Mouse (Mus musculus) kidney, embryonic 15.5 days (tissue): ENCODE results near the gene Xrcc3. TPM values are rescaled to one million over a fixed set of nuclear protein-coding genes. Genes with fewer than 3 reads are reported as not detected.

Source experiments
- ATAC-seq: fragments of 200-750 bp; cut with Nextera tagmentation; replicated peaks from 2 replicates; pipeline ENCODE4 v1.8.0; 2017; ENCODE audit warnings: moderate TSS enrichment; ENCODE audit not compliant: low FRiP score
- H3K27ac ChIP-seq: fragments of 300-500 bp; sonication (generic); 2 replicates; pipeline ENCODE4 v1.5.1; 2015; ENCODE audit warnings: mild to moderate bottlenecking, inconsistent platforms
- H3K27me3 ChIP-seq: fragments of 300-500 bp; sonication (generic); 2 replicates; pipeline ENCODE4 v1.6.1; 2015; ENCODE audit warnings: inconsistent platforms
- H3K36me3 ChIP-seq: fragments of 300-500 bp; sonication (generic); 2 replicates; pipeline ENCODE4 v1.6.1; 2015; ENCODE audit warnings: inconsistent platforms
- H3K4me1 ChIP-seq: fragments of 300-500 bp; sonication (generic); 2 replicates; pipeline ENCODE4 v1.6.1; 2015; ENCODE audit warnings: inconsistent platforms
- H3K4me2 ChIP-seq: fragments of 300-500 bp; sonication (generic); 2 replicates; pipeline ENCODE4 v1.6.1; 2015; ENCODE audit warnings: moderate library complexity, mild to moderate bottlenecking, inconsistent platforms
- H3K4me3 ChIP-seq: fragments of 300-500 bp; sonication (generic); replicated peaks from 2 replicates; pipeline ENCODE4 v1.5.1; 2015; ENCODE audit warnings: mild to moderate bottlenecking, inconsistent platforms
- H3K9ac ChIP-seq: fragments of 300-500 bp; sonication (generic); 2 replicates; pipeline ENCODE4 v1.6.1; 2015; ENCODE audit warnings: mild to moderate bottlenecking, inconsistent platforms
- H3K9me3 ChIP-seq: fragments of 300-500 bp; sonication (generic); replicated peaks from 2 replicates; pipeline ENCODE4 v1.6.1; 2016; ENCODE audit warnings: inconsistent platforms
- WGBS: fragments of 180-500 bp; shearing (Covaris S2); methylation state at CpG from one replicate; pipeline ENCODE4 v1.1.7; 2015; ENCODE audit warnings: mixed read lengths; 5-methylcytosine and 5-hydroxymethylcytosine counted together
- polyA plus RNA-seq: library from polyadenylated mRNA; unstranded; fragments of >200 nt; fragmentation: Nextera tagmentation; extraction: Ambion mirVana; gene quantifications from 2 replicates; pipeline ENCODE4 v1.2.1, GENCODE M21; 2015

Gene Xrcc3
- polyA plus RNA-seq: 14.0 and 14.3 TPM in 2 replicates

DNA sequence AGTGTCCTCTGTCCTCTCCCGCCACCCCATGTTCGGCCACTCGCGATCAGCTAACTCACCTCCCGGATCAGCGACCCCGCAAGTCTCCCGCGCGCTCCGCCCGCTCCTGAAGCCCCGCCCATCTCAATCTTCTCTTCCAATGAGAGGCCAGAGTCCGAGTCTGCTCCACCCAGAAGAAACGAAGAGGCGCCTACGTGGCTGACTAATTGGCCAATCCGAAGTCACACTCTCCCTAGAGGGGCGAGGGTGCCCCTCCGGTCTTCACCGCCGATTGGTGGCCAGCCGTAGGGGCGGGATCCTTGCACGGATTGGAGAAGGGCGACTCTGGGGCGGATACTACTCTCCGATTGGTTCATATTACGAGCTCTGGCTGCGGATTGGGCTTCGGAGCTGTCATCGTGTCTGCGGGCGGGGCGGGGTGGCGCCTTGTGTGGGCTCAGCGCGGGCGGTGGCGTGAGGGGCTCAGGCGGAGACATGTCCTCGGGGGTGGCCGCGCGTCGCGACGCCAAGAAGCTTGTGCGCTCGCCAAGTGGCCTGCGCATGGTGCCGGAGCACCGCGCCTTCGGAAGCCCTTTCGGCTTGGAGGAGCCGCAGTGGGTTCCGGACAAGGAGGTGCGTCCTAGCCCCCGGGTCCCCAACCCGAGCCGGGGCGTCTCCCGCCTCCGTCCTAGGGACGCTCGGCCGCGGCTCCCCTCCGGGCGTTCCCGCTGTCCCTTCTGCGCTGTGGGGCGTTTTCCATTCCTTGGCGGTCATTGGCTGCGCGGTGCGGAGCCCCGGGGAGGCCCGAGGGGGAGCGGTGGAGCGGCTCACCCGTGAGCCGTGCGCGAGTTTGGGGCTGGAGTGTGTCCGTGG is at the start of gene Xrcc3, which contains the start of gene Zfyve21:
Xrcc3 (minus strand) TSS at position 108 of the 852 bp plus-strand sequence.
Zfyve21 (plus strand) TSS at position 405 of the 852 bp plus-strand sequence.
- Histone ChIP-seq H3K27me3 (no peaks in the 10 kb centered on the region), H3K9ac (peak within 1 kb of the TSS; percentile 69), H3K27ac (peak within 1 kb of the TSS; percentile 96), H3K9me3 (no peaks in the 10 kb centered on the region), H3K36me3 (peaks cover 13% of the 10 kb centered on the region; the same call in 1 of the 2 replicates), H3K4me3 (peak within 1 kb of the TSS; percentile 65), H3K4me2 (peak within 1 kb of the TSS; percentile 86), H3K4me1 (peaks cover 66% of the 10 kb centered on the region)
- WGBS: under 1% methylated on average over 86 of the region's 87 CpGs
- ATAC-seq: peak; percentile 98

DNA sequence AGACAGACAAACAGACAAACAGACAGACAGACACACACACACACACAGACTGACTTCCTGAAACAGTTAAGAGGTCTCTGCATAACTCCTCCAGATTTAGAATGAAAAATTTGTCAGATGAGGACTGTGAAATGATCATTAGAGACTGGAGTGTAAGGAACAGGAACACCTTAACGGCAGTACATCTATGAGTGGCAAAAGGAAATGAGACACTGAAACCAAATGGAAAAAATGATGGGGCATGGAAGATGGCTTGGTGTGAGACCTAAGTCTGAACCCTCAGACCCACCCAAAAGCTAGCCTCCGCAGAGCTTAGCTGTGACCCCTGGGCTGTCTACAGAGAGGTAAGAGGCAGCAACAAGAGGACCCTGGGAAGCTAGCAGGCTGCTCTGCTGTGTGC is 41.8 kb upstream of the Xrcc3 start:
- H3K27ac ChIP-seq: no peak overlapping the region
- peaks cover 23% of the 10 kb centered on the region; the same call in 1 of the 2 replicates for H3K36me3 ChIP-seq
- H3K4me1 ChIP-seq: peaks cover 4% of the 10 kb centered on the region; the same call in 1 of the 2 replicates
- H3K9me3 ChIP-seq: no peaks in the 10 kb centered on the region
- H3K4me3 ChIP-seq: no peak overlapping the region
- no peaks in the 10 kb centered on the region for H3K27me3 ChIP-seq
- no peak for ATAC-seq
- no peak overlapping the region for H3K9ac ChIP-seq
- WGBS: 97% methylated on average over 2 of the region's 2 CpGs
- H3K4me2 ChIP-seq: no peak overlapping the region

GRCm38 (mm10) chr12:111853546-111853945 is 39.9 kb upstream of the Xrcc3 start:
- Histone ChIP-seq H3K9me3 (no peaks in the 10 kb centered on the region), H3K27ac (no peak overlapping the region), H3K4me1 (peaks cover 4% of the 10 kb centered on the region; the same call in 1 of the 2 replicates), H3K4me3 (no peak overlapping the region), H3K9ac (no peak overlapping the region), H3K4me2 (no peak overlapping the region), H3K36me3 (peaks cover 16% of the 10 kb centered on the region; the same call in 1 of the 2 replicates), H3K27me3 (no peaks in the 10 kb centered on the region)
- ATAC-seq: no peak
- 51% methylated on average over 4 of the region's 4 CpGs for WGBS

GRCm38 (mm10) chr12:111853011-111853436 is 39.4 kb upstream of the Xrcc3 start:
- Histone ChIP-seq H3K9ac (no peak overlapping the region), H3K9me3 (no peaks in the 10 kb centered on the region), H3K4me1 (peaks cover 4% of the 10 kb centered on the region; the same call in 1 of the 2 replicates), H3K4me3 (no peak overlapping the region), H3K27me3 (no peaks in the 10 kb centered on the region), H3K27ac (no peak overlapping the region), H3K36me3 (peaks cover 12% of the 10 kb centered on the region; the same call in 1 of the 2 replicates), H3K4me2 (no peak overlapping the region)
- no peak for ATAC-seq
- WGBS: 53% methylated on average over 10 of the region's 10 CpGs

GRCm38 (mm10) chr12:111851745-111852144 is 38.1 kb upstream of the Xrcc3 start:
- Histone ChIP-seq H3K27ac (no peak overlapping the region), H3K9ac (no peak overlapping the region), H3K27me3 (no peaks in the 10 kb centered on the region), H3K9me3 (no peaks in the 10 kb centered on the region), H3K4me3 (no peak overlapping the region), H3K36me3 (0 out of 2 replicates have a peak, but pooled peaks cover 4% of the 10 kb centered on the region), H3K4me2 (no peak overlapping the region), H3K4me1 (peaks cover 4% of the 10 kb centered on the region; the same call in 1 of the 2 replicates)
- 84% methylated on average over 5 of the region's 5 CpGs for WGBS
- no peak for ATAC-seq

DNA sequence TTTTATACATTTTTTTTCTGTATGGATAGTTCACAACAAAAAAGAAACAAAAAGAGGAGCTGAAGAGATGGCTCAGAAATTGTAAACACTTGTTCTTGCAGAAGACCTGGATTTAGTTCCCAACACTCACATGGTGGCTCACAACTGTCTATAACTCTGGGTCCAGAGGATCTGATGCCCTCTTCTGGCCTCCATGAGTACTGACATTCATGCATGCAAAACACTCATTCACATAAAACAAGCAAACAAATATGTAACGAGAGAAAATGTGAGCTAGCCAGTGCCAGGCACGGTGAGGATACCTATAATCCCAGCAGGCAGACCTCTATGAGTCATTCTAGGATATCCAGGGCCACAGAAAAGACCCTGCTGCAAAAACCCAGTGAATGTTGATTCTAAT is 37.6 kb upstream of the Xrcc3 start:
- WGBS: 65% methylated on average over 2 of the region's 2 CpGs
- ATAC-seq: no peak
- Histone ChIP-seq H3K36me3 (0 out of 2 replicates have a peak, but pooled peaks cover 3% of the 10 kb centered on the region), H3K27ac (no peak overlapping the region), H3K4me1 (peaks cover 4% of the 10 kb centered on the region; the same call in 1 of the 2 replicates), H3K9ac (no peak overlapping the region), H3K4me3 (no peak overlapping the region), H3K27me3 (no peaks in the 10 kb centered on the region), H3K4me2 (no peak overlapping the region), H3K9me3 (no peaks in the 10 kb centered on the region)

DNA sequence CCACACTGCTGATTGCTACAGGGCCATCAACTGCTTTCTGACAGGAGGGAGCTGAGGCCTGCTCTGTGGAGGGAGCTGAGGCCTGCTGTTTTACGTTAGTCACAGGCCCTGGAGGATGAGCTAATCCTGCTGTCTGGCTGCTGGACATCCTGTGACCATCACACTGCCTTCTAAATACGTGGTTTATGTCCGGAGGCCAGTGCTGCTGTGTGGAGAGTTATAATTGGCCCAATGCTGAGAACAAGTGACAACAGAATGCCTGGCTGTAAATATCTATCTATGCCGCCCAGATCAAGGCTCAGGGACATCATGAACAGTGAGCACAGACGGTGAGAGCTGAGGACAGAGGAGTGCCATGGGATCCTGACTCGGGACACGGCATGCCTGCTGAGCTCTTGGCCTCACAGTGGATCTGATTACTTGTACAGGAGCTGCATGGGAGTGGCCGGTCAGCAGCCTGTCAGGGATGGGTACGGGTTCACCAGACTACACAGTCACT is 34.7 kb upstream of the Xrcc3 start:
- Histone ChIP-seq H3K4me2 (no peak overlapping the region), H3K9me3 (no peaks in the 10 kb centered on the region), H3K4me1 (peaks cover 4% of the 10 kb centered on the region; the same call in 1 of the 2 replicates), H3K4me3 (no peak overlapping the region), H3K9ac (no peak overlapping the region), H3K27ac (no peak overlapping the region), H3K36me3 (peaks cover 3% of the 10 kb centered on the region; the same call in 1 of the 2 replicates), H3K27me3 (no peaks in the 10 kb centered on the region)
- WGBS: 59% methylated on average over 9 of the region's 9 CpGs
- ATAC-seq: no peak; the same call in 1 of the 2 replicates

DNA sequence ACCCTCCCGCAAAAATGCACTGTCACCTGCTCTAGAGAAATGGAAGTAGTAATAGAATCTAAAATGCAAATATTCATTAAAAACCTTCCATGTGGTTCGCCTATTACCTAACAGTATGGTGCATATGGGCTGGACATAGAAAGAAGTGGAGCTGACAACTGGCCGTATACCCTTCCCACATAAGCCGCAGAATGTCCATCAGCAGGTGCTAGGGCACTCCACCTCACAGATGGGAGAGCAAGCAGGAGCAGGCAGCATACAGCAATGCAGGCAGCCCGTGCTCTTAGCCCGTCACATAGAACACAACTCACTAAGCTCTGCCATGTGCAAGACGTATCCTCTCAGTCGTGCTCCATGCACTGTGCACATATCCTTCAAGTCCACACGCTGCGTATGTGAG is 33.1 kb upstream of the Xrcc3 start:
- no peaks in the 10 kb centered on the region for H3K9me3 ChIP-seq
- no peak for ATAC-seq
- H3K27ac ChIP-seq: no peak overlapping the region
- no peak overlapping the region for H3K4me2 ChIP-seq
- no peak overlapping the region for H3K9ac ChIP-seq
- H3K36me3 ChIP-seq: peaks cover 8% of the 10 kb centered on the region
- 77% methylated on average over 10 of the region's 10 CpGs for WGBS
- H3K27me3 ChIP-seq: no peaks in the 10 kb centered on the region
- no peak overlapping the region for H3K4me3 ChIP-seq
- no peaks in the 10 kb centered on the region for H3K4me1 ChIP-seq

DNA sequence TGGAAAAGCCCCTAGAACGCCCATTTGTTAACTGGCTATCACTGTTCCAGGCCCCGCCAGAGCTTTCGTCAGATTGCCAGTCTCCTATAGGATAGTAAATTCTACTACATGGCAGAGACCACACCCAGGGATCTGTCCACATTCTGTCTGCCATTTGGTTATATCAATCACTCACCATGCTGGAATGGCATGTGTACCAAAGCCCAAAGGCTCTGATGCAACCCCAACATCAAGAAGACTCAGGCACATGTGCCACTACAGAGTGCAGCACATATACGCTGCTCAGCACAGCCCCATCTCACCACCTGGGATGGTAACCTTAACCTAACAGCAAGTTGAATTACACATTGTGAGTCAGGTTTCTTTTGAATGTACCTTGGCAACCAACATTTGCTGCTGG is 32.3 kb upstream of the Xrcc3 start:
- H3K27me3 ChIP-seq: no peaks in the 10 kb centered on the region
- H3K4me2 ChIP-seq: no peak overlapping the region
- H3K36me3 ChIP-seq: peaks cover 16% of the 10 kb centered on the region
- 89% methylated on average over 4 of the region's 4 CpGs for WGBS
- H3K9ac ChIP-seq: no peak overlapping the region
- H3K4me3 ChIP-seq: no peak overlapping the region
- ATAC-seq: no peak
- no peaks in the 10 kb centered on the region for H3K4me1 ChIP-seq
- H3K27ac ChIP-seq: no peak overlapping the region
- H3K9me3 ChIP-seq: no peaks in the 10 kb centered on the region

- H3K4me3 ChIP-seq: no peak overlapping the region
- H3K27me3 ChIP-seq: no peaks in the 10 kb centered on the region
- H3K36me3 ChIP-seq: peaks cover 40% of the 10 kb centered on the region
- no peak overlapping the region for H3K9ac ChIP-seq
- no peaks in the 10 kb centered on the region for H3K9me3 ChIP-seq
- H3K4me1 ChIP-seq: no peaks in the 10 kb centered on the region
- H3K4me2 ChIP-seq: no peak overlapping the region
- WGBS: 45% methylated on average over 2 of the region's 2 CpGs
- no peak for ATAC-seq
- no peak overlapping the region for H3K27ac ChIP-seq
Measured at GRCm38 (mm10) chr12:111843470-111843869, 29.8 kb upstream of the Xrcc3 start.

- WGBS: 72% methylated on average over 15 of the region's 15 CpGs
- ATAC-seq: no peak
- no peak overlapping the region for H3K27ac ChIP-seq
- H3K4me3 ChIP-seq: no peak overlapping the region
- no peaks in the 10 kb centered on the region for H3K9me3 ChIP-seq
- no peaks in the 10 kb centered on the region for H3K27me3 ChIP-seq
- no peak overlapping the region for H3K9ac ChIP-seq
- no peak overlapping the region for H3K4me2 ChIP-seq
- H3K4me1 ChIP-seq: no peaks in the 10 kb centered on the region
- peaks cover 47% of the 10 kb centered on the region for H3K36me3 ChIP-seq
Measured at GRCm38 (mm10) chr12:111842565-111843433, 29.1 kb upstream of the Xrcc3 start.
